ENCODE assay signal across 8 mouse cellular contexts in genomic region chr6:149374986-149375457, GRCm38 (mm10). TPM values are rescaled to one million over a fixed set of nuclear protein-coding genes. Genes with fewer than 3 reads are reported as not detected.
A peak's percentile ranks its signal among the peaks of the same experiment; 100 is the strongest.
DNase-seq lines count a peak whose midpoint lies in the region; ATAC-seq and TF ChIP-seq lines count a peak whose summit lies in the region.

No protein-coding gene starts in this region.

- DNase-seq in midbrain, embryonic 10.5 days (ENCODE audit: low spot score): peak; percentile 48
- DNase-seq in c-Kit-positive CD71-positive TER-119-negative erythroid progenitor cells, embryonic 14.5 days (ENCODE audit: low read depth): peak; percentile 82
- peak; percentile 78 for DNase-seq in hindbrain, postnatal 0 days (ENCODE audit: low spot score)
- peak; percentile 9 to 24 for DNase-seq in left cerebral cortex, adult 18-20 months (ENCODE audit: low spot score in 2 of 2)
- DNase-seq in spleen, adult 12 weeks (ENCODE audit: low spot score): peak; percentile 58

- no peaks in the 10 kb centered on the region for H3K9me3 ChIP-seq in midbrain, embryonic 10.5 days (replicated peaks)
- H3K9me3 ChIP-seq in midbrain, embryonic 16.5 days (replicated peaks; ENCODE audit: control insufficient read depth, low read length, poor library complexity, severe bottlenecking): no peaks in the 10 kb centered on the region
- no peaks in the 10 kb centered on the region for H3K9me3 ChIP-seq in hindbrain, postnatal 0 days (ENCODE audit: low read length)

- no peaks in the 10 kb centered on the region for H3K4me1 ChIP-seq in midbrain, embryonic 10.5 days
- H3K4me1 ChIP-seq in midbrain, embryonic 16.5 days (ENCODE audit: control insufficient read depth, insufficient read depth, low read length): no peaks in the 10 kb centered on the region
- H3K4me1 ChIP-seq in hindbrain, postnatal 0 days (ENCODE audit: insufficient read depth, low read length): no peaks in the 10 kb centered on the region

- no peak overlapping the region for H3K4me3 ChIP-seq in midbrain, embryonic 10.5 days
- H3K4me3 ChIP-seq in midbrain, embryonic 16.5 days (ENCODE audit: low read depth, low read length): no peak overlapping the region
- no peak overlapping the region for H3K4me3 ChIP-seq in hindbrain, postnatal 0 days (ENCODE audit: low read length)
- no peak overlapping the region for H3K4me3 ChIP-seq in macrophage (ENCODE audit: inconsistent target)

- H3K9ac ChIP-seq in midbrain, embryonic 16.5 days (ENCODE audit: low read depth, low read length): no peak overlapping the region
- no peak overlapping the region for H3K9ac ChIP-seq in hindbrain, postnatal 0 days (replicated peaks; ENCODE audit: low read length)

- TF ChIP-seq CTCF in hindbrain, postnatal 0 days (IDR thresholded peaks at IDR 0.05; ENCODE audit: low read depth): peak; percentile 72

- ATAC-seq in midbrain, embryonic 16.5 days: no peak
- peak; percentile 67; the same call in 1 of the 2 replicates for ATAC-seq in frontal cortex, adult (ENCODE audit: low TSS enrichment)
- peak; percentile 59; the same call in 1 of the 2 replicates for ATAC-seq in hindbrain, postnatal 0 days

- no peaks in the 10 kb centered on the region for H3K79me2 ChIP-seq in macrophage (ENCODE audit: inconsistent target)

- H3K27ac ChIP-seq in midbrain, embryonic 10.5 days (replicated peaks): no peak overlapping the region
- no peak overlapping the region for H3K27ac ChIP-seq in midbrain, embryonic 16.5 days (ENCODE audit: low read length)
- H3K27ac ChIP-seq in hindbrain, postnatal 0 days: no peak overlapping the region
- H3K27ac ChIP-seq in macrophage: peak overlapping the region; percentile 75

- H3K4me2 ChIP-seq in midbrain, embryonic 16.5 days (ENCODE audit: low read length): no peak overlapping the region
- H3K4me2 ChIP-seq in hindbrain, postnatal 0 days (ENCODE audit: low read depth, low read length): no peak overlapping the region

- WGBS in midbrain, embryonic 10.5 days: 77% methylated on average over 2 of the region's 2 CpGs
- WGBS in midbrain, embryonic 16.5 days: 69% methylated on average over 2 of the region's 2 CpGs
- 71% methylated on average over 2 of the region's 2 CpGs for WGBS in hindbrain, postnatal 0 days
- 6% methylated on average over 2 of the region's 2 CpGs for WGBS in macrophage (ENCODE audit: missing documents)

- H3K36me3 ChIP-seq in midbrain, embryonic 10.5 days: no peaks in the 10 kb centered on the region
- no peaks in the 10 kb centered on the region for H3K36me3 ChIP-seq in midbrain, embryonic 16.5 days (ENCODE audit: control insufficient read depth, insufficient read depth, low read length)
- H3K36me3 ChIP-seq in hindbrain, postnatal 0 days (ENCODE audit: insufficient read depth, low read length): no peaks in the 10 kb centered on the region
- H3K36me3 ChIP-seq in macrophage (ENCODE audit: inconsistent target): no peaks in the 10 kb centered on the region

- no peaks in the 10 kb centered on the region for H3K27me3 ChIP-seq in midbrain, embryonic 10.5 days (ENCODE audit: low read depth, poor library complexity, severe bottlenecking)
- H3K27me3 ChIP-seq in midbrain, embryonic 16.5 days (ENCODE audit: control insufficient read depth, insufficient read depth, low read depth, low read length): no peaks in the 10 kb centered on the region
- no peaks in the 10 kb centered on the region for H3K27me3 ChIP-seq in hindbrain, postnatal 0 days (ENCODE audit: insufficient read depth, low read length)

RNA-seq across cellular contexts. Expression of gene Bicd1, which starts 33.7 kb away (rescaled TPM):
- 13.5 and 18.1 TPM in 2 replicates for polyA plus RNA-seq in midbrain, embryonic 10.5 days (2016; fragmentation: Nextera tagmentation; extraction: Ambion mirVana)
- polyA plus RNA-seq in midbrain, embryonic 16.5 days (2015; fragmentation: Nextera tagmentation; extraction: Ambion mirVana): 48.3 and 48.7 TPM in 2 replicates
- total RNA-seq in hindbrain, postnatal 0 days (2014; rRNA removed): 33.0 and 38.3 TPM in 2 replicates
- polyA plus RNA-seq in hindbrain, postnatal 0 days (2015; fragmentation: Nextera tagmentation; extraction: Ambion mirVana): 37.1 and 39.2 TPM in 2 replicates
- total RNA-seq in left cerebral cortex, adult 18-20 months (2021): 10 to 100 TPM; 43.9 to 50.6 TPM
- 1 to 10 TPM in 12 of 26 experiments, under 1 TPM in 14; 0.17 to 4.8 (median 0.81) TPM for total RNA-seq in macrophage (2018; cell fraction: chromatin; rRNA removed)
- total RNA-seq in macrophage (2018; cell fraction: cytosol; rRNA removed): under 1 TPM in 25 of 26 experiments, not detected in 1; 0.06 to 0.44 (median 0.18) TPM
- total RNA-seq in macrophage (2018; cell fraction: nucleus; rRNA removed): 1 to 10 TPM in 9 of 26 experiments, under 1 TPM in 17; 0.10 to 3.4 (median 0.53) TPM
- polyA plus RNA-seq in macrophage (2018): 0.06 to 0.09 TPM (median 0.06 TPM) in 3 replicates

Comparison
In these comparisons a context has a peak if more than half of its experiments do, and no peak if none do; other contexts are left out.
1. DNase-seq: peak in every context shown above with its lines; median percentile 82 in c-Kit-positive CD71-positive TER-119-negative erythroid progenitor cells, embryonic 14.5 days; 78 in hindbrain, postnatal 0 days; 58 in spleen, adult 12 weeks; 48 in midbrain, embryonic 10.5 days; 16 in left cerebral cortex, adult 18-20 months.
2. RNA of gene Bicd1, which starts 33.7 kb away (polyA plus RNA-seq): 48.3 to 48.7 TPM in midbrain, embryonic 16.5 days, 37.1 to 39.2 TPM in hindbrain, postnatal 0 days and 13.5 to 18.1 TPM in midbrain, embryonic 10.5 days; 0.06 to 0.09 TPM in macrophage; every median in the first group is over 10 times any median in the second.